Mouse (Mus musculus) monocyte, adult 5-6 weeks (primary cell): Measurements from ENCODE around the gene Dapk3. TPM values are rescaled to one million over a fixed set of nuclear protein-coding genes. Genes with fewer than 3 reads are reported as not detected.
A peak's percentile ranks its signal among the peaks of the same experiment; 100 is the strongest.
"Not testable (repeated sequence)": the region's sequence is repeated elsewhere in the genome, so short reads cannot be mapped to it uniquely, and the experiment has no call there.

ENCODE experiments used
- ATAC-seq: fragments of 153-309, 156-312 bp; replicated peaks from 2 replicates; pipeline ENCODE4 v1.8.0; 2017; ENCODE audit warnings: mild to moderate bottlenecking; ENCODE audit not compliant: low TSS enrichment, insufficient number of reproducible peaks, severe bottlenecking, poor library complexity, low FRiP score
- total RNA-seq: library from RNA; stranded (forward); fragments of 200-1000, 200-491, 200-594 nt; gene quantifications from 3 replicates; pipeline ENCODE4 v1.2.3, GENCODE M21; 2017

The Dapk3 gene
- total RNA-seq, 1 experiment from 2014 or later: 37.3 TPM

DNA sequence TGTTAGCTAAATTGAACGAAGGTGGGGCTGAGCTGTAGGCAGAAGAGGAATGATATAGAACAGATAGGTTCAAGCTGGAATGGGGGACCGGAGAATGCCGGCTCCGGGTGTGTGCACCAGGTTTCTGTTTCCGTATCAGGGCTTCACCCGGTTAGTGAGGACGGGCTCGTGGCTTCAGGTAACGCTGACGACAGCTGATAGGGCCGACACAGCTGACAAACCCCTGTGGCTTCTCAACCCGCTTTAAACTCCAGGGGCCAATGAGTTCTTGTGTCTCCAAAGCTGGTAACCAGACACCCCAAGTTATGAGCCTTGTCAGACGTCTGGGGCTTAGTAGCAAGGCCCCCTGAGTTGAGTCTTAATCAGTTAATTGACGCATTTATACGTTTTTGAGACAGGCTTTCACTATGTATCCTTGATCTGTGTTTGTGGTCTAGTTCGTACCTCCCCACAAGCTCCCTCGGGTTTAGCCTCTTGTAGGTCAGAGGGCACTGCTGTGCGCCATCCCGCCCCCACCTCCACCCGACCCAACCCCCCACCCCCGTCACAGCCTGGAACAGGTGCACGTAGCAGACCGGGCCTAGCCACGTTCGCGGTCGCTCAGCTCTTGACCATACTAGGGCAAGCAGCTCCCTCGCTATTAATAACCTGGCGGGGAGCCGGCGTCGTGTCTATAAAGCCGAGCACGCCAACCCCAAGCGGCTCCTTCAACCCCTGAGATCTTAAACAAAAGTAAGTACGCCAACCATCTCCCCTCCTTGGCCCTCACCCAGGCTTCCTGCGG is 11.4 kb downstream of the Dapk3 start:
- 0 out of 2 replicates have a peak, but pooled peaks have one; percentile 0 for ATAC-seq

GRCm38 (mm10) chr10:81195300-81195699 is 12.5 kb downstream of the Dapk3 start:
- ATAC-seq: no peak

- no peak for ATAC-seq
Observed at GRCm38 (mm10) chr10:81196470-81197065, 13.8 kb downstream of the Dapk3 start.

DNA sequence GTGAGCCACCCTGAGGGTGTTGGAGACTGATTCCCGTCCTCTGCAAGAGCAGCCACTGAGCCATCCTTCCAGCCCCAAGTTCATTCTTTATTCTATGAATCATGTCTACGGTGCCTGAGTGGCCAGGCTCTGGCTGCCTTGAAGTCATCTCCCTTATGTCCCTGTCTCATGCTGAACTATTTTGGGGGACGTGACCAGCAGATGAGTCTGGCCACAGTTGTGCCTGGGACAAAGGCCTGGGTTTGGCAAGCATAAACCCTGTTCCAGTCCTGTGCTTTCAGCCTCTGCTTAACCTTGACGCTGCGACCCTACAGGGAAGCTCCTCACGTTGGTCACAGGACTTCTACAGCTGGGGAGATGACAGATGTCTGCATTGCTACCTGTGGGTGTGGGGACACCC is 14.5 kb downstream of the Dapk3 start:
- ATAC-seq: no peak

DNA sequence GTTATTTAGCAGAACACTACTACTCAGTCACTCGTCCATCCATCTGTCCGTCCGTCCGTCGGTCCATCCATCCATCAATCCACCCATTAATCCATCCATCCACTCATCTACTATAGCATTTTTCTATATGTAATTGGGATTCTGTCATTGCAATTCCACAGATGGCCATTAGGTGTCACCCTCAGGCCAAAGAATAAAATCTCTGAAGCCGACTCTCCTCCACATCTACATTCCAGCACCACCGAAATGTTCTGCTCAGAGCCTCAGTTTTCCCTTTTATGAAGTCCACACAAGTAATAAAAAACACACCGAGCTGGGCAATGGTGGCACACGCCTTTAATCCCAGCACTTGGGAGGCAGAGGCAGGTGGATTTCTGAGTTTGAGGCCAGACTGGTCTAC is 15.4 kb downstream of the Dapk3 start:
- ATAC-seq: peak; percentile 44; the same call in 1 of the 2 replicates

DNA sequence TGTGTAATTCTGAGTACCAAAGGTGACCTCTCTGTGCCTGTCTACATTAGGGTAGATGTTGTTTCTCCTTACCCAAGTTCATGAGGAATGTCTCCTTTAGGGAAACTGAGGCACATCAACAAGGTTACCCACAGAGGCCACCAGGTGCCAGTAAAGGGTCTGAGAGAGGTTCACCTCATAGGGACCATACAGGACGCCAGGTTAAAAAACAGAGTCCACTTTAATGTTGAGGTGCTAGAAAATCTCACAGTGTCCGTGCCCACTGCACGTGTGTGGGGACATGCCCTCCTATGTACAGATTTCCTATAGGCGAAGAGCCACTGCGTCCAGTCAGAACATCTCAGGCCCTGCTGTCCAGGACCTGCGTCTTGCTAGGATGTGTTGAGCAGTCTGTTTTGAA is 16.2 kb downstream of the Dapk3 start:
- no peak for ATAC-seq

GRCm38 (mm10) chr10:81200141-81200540 is 17.3 kb downstream of the Dapk3 start:
- ATAC-seq: no peak

- no peak for ATAC-seq
Observed at GRCm38 (mm10) chr10:81200605-81201287, 17.9 kb downstream of the Dapk3 start.

DNA sequence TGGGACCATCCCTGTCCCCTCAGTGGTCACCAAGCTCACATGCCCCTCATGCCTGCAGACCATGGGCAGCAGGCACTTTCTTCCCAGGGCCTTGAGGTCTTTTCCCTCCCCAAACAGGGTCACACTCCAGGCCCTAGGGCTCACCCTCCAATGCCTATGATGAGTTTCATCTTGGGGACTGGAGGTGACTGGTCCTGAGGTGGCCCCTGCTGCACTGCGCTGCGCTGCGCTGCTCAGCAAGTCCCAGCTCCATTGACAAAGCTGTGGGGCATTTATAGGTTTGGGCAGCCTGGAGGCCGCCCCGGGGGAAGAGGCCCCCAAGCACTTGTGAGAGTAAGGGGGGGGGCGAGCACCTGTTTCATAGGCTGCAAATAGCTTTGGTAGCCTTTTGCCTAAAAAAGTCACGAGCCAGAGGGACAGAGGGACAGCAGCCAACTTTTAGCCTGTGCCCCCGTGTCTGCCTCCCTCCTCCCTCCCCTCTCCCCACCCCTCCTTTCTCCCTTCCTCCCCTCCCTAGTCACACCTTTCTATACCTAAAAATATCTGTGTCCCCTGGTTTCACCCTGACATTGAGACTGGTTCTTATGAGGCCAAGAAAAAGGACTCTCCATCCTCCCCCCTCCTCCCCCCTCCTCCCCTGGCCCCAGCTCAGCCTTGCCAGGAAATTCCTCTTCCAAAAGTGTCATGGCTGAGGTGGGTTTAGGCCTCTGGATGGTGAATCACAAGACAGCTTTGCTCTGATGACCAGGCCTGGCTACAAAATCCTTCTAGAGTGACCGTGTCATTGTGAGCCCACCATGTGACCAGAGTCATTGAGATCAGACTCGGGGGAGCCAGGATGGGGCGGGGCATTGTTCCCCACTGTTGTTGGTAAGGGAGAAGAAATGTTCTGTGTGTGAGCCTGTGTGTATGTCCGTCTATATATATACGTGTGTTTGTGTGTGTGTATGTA is 19.3 kb downstream of the Dapk3 start, which contains the start of gene Nmrk2:
Nmrk2 (minus strand) TSS at position 245 of the 952 bp plus-strand sequence.
- ATAC-seq: no peak

DNA sequence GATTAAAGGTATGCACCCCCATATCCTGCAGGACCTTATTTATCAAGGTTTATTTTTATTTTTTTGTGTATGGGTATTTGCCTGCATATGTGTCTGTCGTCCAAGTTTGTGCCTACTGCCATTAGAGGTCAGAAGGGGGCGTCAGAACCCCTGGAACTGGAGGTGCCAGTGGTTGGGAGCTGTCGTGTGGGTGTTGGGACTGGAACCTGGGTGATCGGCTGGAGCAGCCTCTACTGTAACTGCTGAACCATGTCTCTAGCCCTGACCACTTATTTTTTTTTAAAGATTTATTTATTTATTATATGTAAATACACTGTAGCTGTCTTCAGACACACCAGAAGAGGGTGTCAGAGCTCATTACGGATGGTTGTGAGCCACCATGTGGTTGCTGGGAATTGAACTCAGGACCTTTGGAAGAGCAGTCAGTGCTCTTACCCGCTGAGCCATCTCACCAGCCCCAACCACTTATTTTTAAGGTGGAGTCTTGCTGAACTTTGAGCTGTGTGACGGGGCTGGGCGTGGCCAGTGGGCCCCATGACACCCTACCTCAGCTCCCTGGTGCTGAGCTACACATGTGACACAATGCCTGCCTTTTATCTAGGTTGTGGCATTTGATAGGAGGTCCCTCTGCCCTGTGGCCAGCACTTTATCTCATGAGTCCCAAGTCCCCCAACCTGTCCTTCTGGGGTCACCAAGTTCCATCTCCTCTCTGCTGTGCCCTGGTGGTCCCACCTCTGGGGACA is 20.3 kb downstream of the Dapk3 start:
- ATAC-seq: no peak

- no peak for ATAC-seq
Observed at GRCm38 (mm10) chr10:81204137-81204536, 21.3 kb downstream of the Dapk3 start.

- ATAC-seq: no peak
Observed at GRCm38 (mm10) chr10:81210154-81210553, 27.3 kb downstream of the Dapk3 start.

DNA sequence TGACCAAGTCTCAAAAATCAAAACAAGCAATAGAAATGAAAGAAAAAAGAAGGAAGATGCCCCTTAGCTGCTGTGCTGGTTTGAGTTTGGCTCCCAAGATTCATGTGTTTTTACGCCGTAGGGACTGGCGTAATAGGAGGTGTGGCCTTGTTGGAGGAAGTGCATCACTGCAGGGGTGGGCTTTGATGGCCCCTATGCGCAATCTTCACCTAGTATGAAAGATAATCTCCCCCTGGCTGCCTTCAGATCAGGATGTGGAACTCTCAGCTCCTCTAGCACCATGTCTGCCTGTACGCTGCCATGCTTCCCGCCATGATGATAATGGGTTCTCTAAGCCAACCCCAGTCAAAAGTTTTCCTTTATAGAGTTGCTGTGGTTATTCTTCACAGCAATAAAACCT is 33.5 kb downstream of the Dapk3 start:
- ATAC-seq: no peak

DNA sequence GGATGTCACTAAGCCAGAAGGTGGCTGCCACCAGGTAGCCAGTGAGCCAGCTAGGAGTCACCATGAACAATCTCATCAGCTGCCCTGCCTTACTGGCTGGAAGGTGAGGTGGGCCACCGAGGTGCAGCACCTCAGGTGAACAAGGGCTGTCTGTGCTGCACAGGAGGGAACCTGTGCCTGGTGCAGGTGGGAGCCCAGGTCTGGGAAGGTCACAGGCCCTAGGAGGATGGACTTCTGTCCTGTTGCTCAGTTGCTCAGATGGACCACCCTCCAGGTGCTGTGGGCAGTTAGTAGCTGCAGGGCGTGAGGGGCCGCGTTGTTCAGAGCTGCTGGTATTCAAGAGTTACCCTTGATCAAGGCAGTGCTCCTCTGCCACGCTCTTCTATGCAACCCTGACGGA is 34.0 kb downstream of the Dapk3 start:
- ATAC-seq: no peak

GRCm38 (mm10) chr10:81217267-81217666 is 34.5 kb downstream of the Dapk3 start:
- not testable (repeated sequence) for ATAC-seq

GRCm38 (mm10) chr10:81217964-81218363 is 35.2 kb downstream of the Dapk3 start:
- peak; percentile 70 for ATAC-seq

DNA sequence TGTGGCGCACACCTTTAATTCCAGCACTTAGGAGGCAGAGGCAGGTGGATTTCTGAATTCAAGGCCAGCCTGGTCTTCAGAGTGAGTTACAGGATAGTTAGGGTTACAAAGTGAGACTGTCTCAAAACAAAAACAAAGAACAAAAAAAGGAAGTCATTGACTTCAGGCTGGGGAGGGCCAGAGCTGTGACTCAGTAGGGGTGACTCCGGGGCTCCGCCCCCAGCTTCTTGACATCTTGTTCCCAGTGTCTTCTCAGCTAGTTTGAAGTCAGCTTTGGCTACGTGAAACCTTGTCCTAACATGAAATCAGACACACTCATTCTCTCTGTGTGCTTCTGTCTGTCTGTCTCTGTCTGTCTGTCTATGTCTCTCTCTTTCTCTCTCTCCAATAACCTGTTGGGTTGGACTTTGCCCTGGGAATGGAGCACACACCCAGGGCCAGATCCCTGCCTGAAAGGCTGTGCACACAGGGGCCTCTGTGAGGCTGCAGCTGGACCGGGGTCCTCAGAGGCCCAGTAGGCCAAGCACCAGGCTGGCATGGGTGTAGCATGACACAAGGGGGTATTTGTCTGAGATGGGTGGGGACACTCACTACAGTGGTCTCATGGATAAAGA is 38.7 kb downstream of the Dapk3 start:
- peak; percentile 76 for ATAC-seq

GRCm38 (mm10) chr10:81223731-81224130 is 40.9 kb downstream of the Dapk3 start:
- not testable (repeated sequence) for ATAC-seq
